Mouse (Mus musculus): ENCODE results near the gene Pcmt1.

DNA sequence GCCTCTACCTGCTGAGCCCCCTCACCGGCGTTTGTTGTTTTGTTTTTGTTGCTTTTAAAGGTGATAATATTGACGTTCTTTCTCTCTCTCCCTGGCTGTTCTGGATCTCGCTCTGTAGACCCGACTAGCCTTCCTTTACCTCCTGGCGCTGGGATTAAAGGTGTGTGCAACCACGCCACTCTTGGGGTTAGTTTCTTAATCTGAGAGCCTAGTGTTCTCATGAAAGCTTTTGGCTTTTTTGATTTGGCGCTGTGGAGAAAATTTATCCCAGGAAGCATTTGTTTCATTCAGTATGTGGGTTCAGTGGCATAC, 45.5 kb upstream of the Pcmt1 start:
- no peak for TF ChIP-seq MYOD1 (IDR thresholded peaks at IDR 0.05; ENCODE audit: control insufficient read depth, insufficient read length, low read depth)
- TF ChIP-seq CTCF (IDR thresholded peaks at IDR 0.05; ENCODE audit: control insufficient read depth, insufficient read depth, insufficient read length) = no peak
- TF ChIP-seq MYOG (IDR thresholded peaks at IDR 0.05; ENCODE audit: control insufficient read depth, extremely low read depth, insufficient read length) = no peak
- no peak for TF ChIP-seq USF1 (IDR thresholded peaks at IDR 0.05; ENCODE audit: low read depth)

Measured in C2C12 (cell line).